Mouse (Mus musculus) embryonic facial prominence, embryonic 13.5 days (tissue): ENCODE data around the gene Tmem72. TPM values are rescaled to one million over a fixed set of nuclear protein-coding genes. Genes with fewer than 3 reads are reported as not detected.

ENCODE experiments used
- ATAC-seq: fragments of 200-750 bp; cut with Nextera tagmentation; 2 replicates; pipeline ENCODE4 v1.8.0; 2017; ENCODE audit warnings: low read depth; ENCODE audit not compliant: insufficient number of reproducible peaks, insufficient read depth, low FRiP score, low TSS enrichment
- H3K27ac ChIP-seq: fragments of 300-500 bp; sonication (generic); 2 replicates; pipeline ENCODE4 v1.5.1; 2015; ENCODE audit warnings: moderate library complexity, mild to moderate bottlenecking, inconsistent platforms
- H3K27me3 ChIP-seq: fragments of 300-500 bp; sonication (generic); 2 replicates; pipeline ENCODE4 v1.6.1; 2015; ENCODE audit warnings: mild to moderate bottlenecking, inconsistent platforms
- H3K36me3 ChIP-seq: fragments of 300-500 bp; sonication (generic); 2 replicates; pipeline ENCODE4 v1.6.1; 2015; ENCODE audit warnings: mild to moderate bottlenecking, inconsistent platforms
- H3K4me1 ChIP-seq: fragments of 300-500 bp; sonication (generic); 2 replicates; pipeline ENCODE4 v1.6.1; 2015; ENCODE audit warnings: inconsistent platforms
- H3K4me2 ChIP-seq: fragments of 300-500 bp; sonication (generic); 2 replicates; pipeline ENCODE4 v1.6.1; 2015; ENCODE audit warnings: moderate library complexity, mild to moderate bottlenecking, inconsistent platforms
- H3K4me3 ChIP-seq: fragments of 300-500 bp; sonication (generic); 2 replicates; pipeline ENCODE4 v1.5.1; 2015; ENCODE audit warnings: mild to moderate bottlenecking, inconsistent platforms
- H3K9ac ChIP-seq: fragments of 300-500 bp; sonication (generic); 2 replicates; pipeline ENCODE4 v1.6.1; 2015; ENCODE audit warnings: mild to moderate bottlenecking, inconsistent platforms
- H3K9me3 ChIP-seq: fragments of 300-500 bp; sonication (generic); 2 replicates; pipeline ENCODE4 v1.6.1; 2016; ENCODE audit warnings: inconsistent platforms
- WGBS: fragments of 180-500 bp; shearing (Covaris S2); methylation state at CpG from one replicate; pipeline ENCODE4 v1.1.7; 2015; ENCODE audit warnings: mixed read lengths; 5-methylcytosine and 5-hydroxymethylcytosine counted together
- polyA plus RNA-seq: library from polyadenylated mRNA; unstranded; fragments of >200 nt; fragmentation: Nextera tagmentation; extraction: Ambion mirVana; gene quantifications from 2 replicates; pipeline ENCODE4 v1.2.1, GENCODE M21; 2015

The Tmem72 gene
- polyA plus RNA-seq, 1 experiment from 2014 or later: 0.04 TPM

DNA sequence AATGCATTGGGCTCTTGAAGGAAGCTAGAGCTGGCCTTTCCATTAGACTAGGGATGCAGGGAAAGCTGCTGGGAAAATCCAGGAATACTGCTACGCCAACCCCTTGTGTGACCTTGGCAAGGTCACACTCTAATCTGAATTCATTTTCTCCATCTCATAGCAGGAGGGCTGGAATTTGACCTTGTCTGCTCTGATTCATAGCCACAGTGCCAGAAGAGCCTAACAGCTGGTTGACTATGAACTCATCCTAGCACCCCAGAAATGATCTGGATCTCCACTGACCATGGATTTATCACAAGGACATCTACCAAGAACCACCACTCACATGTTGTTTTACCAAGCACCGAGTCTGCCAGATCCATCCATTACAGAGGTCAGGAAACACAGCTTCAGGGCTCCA lies 1.5 kb downstream of the Tmem72 start:
- ATAC-seq: no peak
- H3K9me3 ChIP-seq: no peaks in the 10 kb centered on the region
- H3K4me2 ChIP-seq: no peak overlapping the region
- no peak overlapping the region for H3K9ac ChIP-seq
- no peaks in the 10 kb centered on the region for H3K36me3 ChIP-seq
- H3K4me1 ChIP-seq: peaks cover 5% of the 10 kb centered on the region; the same call in 1 of the 2 replicates
- H3K27me3 ChIP-seq: no peaks in the 10 kb centered on the region
- WGBS: 82% methylated on average over 2 of the region's 2 CpGs
- no peak overlapping the region for H3K4me3 ChIP-seq
- H3K27ac ChIP-seq: no peak overlapping the region

DNA sequence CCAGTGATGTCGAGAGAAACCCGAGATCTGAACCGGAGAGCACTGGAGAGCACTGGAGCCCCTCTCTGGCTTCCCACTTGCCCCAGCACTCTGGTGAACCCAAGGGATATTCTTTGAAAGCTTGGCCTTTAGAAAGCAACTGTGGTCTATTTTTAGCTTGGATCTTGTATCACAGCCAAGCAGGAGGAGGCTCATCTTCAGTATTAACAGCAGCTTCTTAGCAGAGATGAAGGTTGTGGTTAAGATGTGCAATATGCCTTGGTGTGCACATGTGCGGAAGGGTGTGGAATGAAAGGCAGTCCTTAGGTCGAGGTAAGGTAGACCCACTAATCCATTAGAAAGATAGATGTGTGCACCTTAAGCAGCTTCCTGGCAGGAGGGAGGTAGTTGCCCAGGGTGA lies 2.1 kb downstream of the Tmem72 start:
- Histone ChIP-seq H3K27ac (no peak overlapping the region), H3K9ac (no peak overlapping the region), H3K4me3 (no peak overlapping the region), H3K36me3 (no peaks in the 10 kb centered on the region), H3K9me3 (no peaks in the 10 kb centered on the region), H3K27me3 (no peaks in the 10 kb centered on the region), H3K4me2 (no peak overlapping the region), H3K4me1 (peaks cover 5% of the 10 kb centered on the region; the same call in 1 of the 2 replicates)
- 74% methylated on average over 5 of the region's 5 CpGs for WGBS
- no peak for ATAC-seq

GRCm38 (mm10) chr6:116713966-116714365 lies 2.7 kb downstream of the Tmem72 start:
- WGBS: 89% methylated on average over 3 of the region's 3 CpGs
- no peak for ATAC-seq
- no peak overlapping the region for H3K9ac ChIP-seq

DNA sequence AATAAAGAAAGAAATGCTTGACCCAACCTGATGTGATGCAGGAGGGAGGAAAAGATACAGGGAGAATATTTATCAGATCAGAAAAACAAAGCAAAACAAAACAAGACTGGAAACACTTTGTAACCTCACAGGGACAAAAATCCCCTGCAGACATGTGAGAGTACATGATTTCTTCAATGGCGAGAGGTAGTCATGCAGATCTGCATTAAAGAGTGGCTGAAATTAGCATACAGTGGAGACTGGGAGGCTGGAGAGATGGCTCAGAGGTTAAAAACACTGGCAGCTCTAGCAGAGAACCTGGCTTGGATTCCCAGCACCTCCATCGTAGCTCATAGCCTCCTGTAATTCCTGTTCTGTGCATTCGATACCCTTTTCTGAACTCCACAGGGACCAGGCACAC lies 4.2 kb downstream of the Tmem72 start:
- Histone ChIP-seq H3K4me2 (no peak overlapping the region), H3K27me3 (no peaks in the 10 kb centered on the region), H3K4me3 (no peak overlapping the region), H3K9me3 (no peaks in the 10 kb centered on the region), H3K27ac (no peak overlapping the region), H3K4me1 (peaks cover 5% of the 10 kb centered on the region; the same call in 1 of the 2 replicates), H3K9ac (no peak overlapping the region), H3K36me3 (no peaks in the 10 kb centered on the region)
- WGBS: 85% methylated on average over 3 of the region's 3 CpGs
- ATAC-seq: no peak

More at GRCm38 (mm10) chr6:116713966-116714365, 2.7 kb downstream of the Tmem72 start:
- H3K27ac ChIP-seq: no peak overlapping the region
- H3K9me3 ChIP-seq: no peaks in the 10 kb centered on the region
- no peak overlapping the region for H3K4me3 ChIP-seq
- H3K4me1 ChIP-seq: peaks cover 5% of the 10 kb centered on the region; the same call in 1 of the 2 replicates
- no peak overlapping the region for H3K4me2 ChIP-seq
- H3K27me3 ChIP-seq: no peaks in the 10 kb centered on the region
- no peaks in the 10 kb centered on the region for H3K36me3 ChIP-seq

DNA sequence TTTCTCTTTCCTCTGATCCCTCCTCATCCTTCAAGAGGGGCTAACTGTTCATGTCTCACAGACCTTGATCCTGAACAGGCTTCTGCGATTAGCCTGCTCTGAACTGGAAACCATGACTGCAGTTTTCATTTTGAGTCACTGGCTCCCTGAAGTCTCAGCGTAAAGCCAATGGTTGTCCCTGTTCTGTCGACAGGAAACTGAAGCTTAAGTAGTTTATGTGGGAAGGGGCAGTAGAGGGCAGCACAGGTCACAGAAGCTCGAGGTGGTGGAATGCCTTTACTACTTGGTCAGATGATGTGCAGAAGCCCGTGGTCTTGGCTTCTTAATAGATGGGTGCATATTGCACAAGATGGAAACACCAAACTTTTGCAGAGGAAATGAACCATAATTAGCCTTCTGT lies 4.7 kb downstream of the Tmem72 start:
- H3K4me2 ChIP-seq: no peak overlapping the region
- H3K9me3 ChIP-seq: no peaks in the 10 kb centered on the region
- no peak for ATAC-seq
- H3K4me1 ChIP-seq: peaks cover 5% of the 10 kb centered on the region; the same call in 1 of the 2 replicates
- no peaks in the 10 kb centered on the region for H3K36me3 ChIP-seq
- no peak overlapping the region for H3K9ac ChIP-seq
- H3K4me3 ChIP-seq: no peak overlapping the region
- H3K27ac ChIP-seq: no peak overlapping the region
- WGBS: 25% methylated on average over 5 of the region's 5 CpGs
- no peaks in the 10 kb centered on the region for H3K27me3 ChIP-seq

DNA sequence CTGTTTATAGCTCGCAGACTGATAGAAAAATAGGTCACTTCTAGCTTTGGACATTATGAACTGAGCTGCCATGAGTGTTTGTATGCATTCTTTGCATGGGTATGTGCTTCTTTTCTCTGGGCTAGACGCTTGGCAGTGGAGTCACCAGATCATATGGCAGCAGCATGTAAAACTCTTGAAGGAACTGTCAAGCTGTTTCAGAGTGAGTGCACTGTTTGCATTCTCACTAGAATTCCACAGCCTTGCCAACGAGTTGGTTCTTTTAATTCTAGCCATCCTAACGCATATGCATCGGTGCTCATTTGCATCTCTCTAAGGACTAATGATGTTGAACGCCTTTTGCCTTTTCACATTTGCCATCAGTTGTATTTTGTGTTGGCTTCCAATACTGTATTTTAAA lies 12.4 kb downstream of the Tmem72 start:
- Histone ChIP-seq H3K36me3 (no peaks in the 10 kb centered on the region), H3K9ac (no peak overlapping the region), H3K27me3 (no peaks in the 10 kb centered on the region), H3K4me1 (no peaks in the 10 kb centered on the region), H3K4me2 (no peak overlapping the region), H3K27ac (no peak overlapping the region), H3K9me3 (no peaks in the 10 kb centered on the region), H3K4me3 (no peak overlapping the region)
- WGBS: 73% methylated on average over 6 of the region's 6 CpGs
- ATAC-seq: no peak

DNA sequence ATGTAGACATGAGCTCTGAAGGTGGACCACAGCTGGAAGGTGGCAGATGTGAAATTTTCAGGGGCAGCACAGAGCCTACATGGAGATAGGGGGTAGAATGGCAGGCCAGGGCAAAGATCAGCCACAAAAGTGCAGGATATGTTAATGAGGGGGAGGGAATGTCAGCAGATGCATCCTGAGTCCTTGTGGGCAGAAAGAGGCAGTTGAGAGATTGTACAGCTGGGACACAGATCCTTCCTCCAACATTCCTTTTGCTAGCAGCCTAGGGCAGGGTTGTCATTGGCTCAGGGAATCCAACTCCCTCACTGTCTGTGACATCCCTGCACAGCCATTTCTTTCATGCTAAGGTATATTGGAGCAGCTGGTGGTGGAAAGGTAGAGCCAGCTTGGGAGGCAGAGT lies 15.9 kb downstream of the Tmem72 start:
- Histone ChIP-seq H3K27me3 (no peaks in the 10 kb centered on the region), H3K9me3 (no peaks in the 10 kb centered on the region), H3K27ac (no peak overlapping the region), H3K4me1 (no peaks in the 10 kb centered on the region), H3K4me2 (no peak overlapping the region), H3K4me3 (no peak overlapping the region), H3K36me3 (no peaks in the 10 kb centered on the region), H3K9ac (no peak overlapping the region)
- no peak for ATAC-seq

GRCm38 (mm10) chr6:116697896-116698425 lies 18.8 kb downstream of the Tmem72 start:
- Histone ChIP-seq H3K4me2 (no peak overlapping the region), H3K4me1 (no peaks in the 10 kb centered on the region), H3K27ac (no peak overlapping the region), H3K27me3 (no peaks in the 10 kb centered on the region), H3K36me3 (no peaks in the 10 kb centered on the region), H3K9ac (no peak overlapping the region), H3K9me3 (no peaks in the 10 kb centered on the region), H3K4me3 (no peak overlapping the region)
- no peak for ATAC-seq
- 82% methylated on average over 4 of the region's 4 CpGs for WGBS

- Histone ChIP-seq H3K27ac (no peak overlapping the region), H3K4me3 (no peak overlapping the region), H3K9me3 (no peaks in the 10 kb centered on the region), H3K9ac (no peak overlapping the region), H3K36me3 (no peaks in the 10 kb centered on the region), H3K27me3 (no peaks in the 10 kb centered on the region), H3K4me2 (no peak overlapping the region), H3K4me1 (no peaks in the 10 kb centered on the region)
- no peak for ATAC-seq
- 53% methylated on average over 2 of the region's 2 CpGs for WGBS
Observed at GRCm38 (mm10) chr6:116697413-116697812, 19.3 kb downstream of the Tmem72 start.

DNA sequence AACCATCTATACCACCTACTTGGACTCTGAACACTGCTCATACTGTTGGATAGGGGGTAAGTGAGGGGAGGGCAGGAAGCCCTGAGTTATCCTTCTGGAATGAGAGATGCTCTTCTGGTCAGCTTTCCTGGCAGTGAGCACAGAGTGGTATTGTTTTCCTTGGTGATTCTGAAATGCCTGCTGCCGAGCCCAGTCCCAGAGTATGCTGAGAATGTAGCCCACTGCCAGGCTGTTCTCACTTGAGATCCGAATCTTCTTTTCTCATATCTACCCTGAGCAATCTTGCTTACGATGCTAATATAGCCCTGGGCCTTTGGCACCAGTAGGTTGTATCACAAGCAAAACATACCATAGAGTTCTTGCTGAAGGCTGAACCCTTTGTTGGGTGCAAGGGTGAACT lies 22.4 kb downstream of the Tmem72 start:
- Histone ChIP-seq H3K9ac (no peak overlapping the region), H3K9me3 (no peaks in the 10 kb centered on the region), H3K4me3 (no peak overlapping the region), H3K27ac (no peak overlapping the region), H3K36me3 (no peaks in the 10 kb centered on the region), H3K4me1 (no peaks in the 10 kb centered on the region), H3K4me2 (no peak overlapping the region), H3K27me3 (no peaks in the 10 kb centered on the region)
- WGBS: 64% methylated on average over 3 of the region's 3 CpGs
- ATAC-seq: no peak

- no peak for ATAC-seq
- no peak overlapping the region for H3K4me2 ChIP-seq
- 85% methylated on average over 4 of the region's 4 CpGs for WGBS
- H3K27ac ChIP-seq: no peak overlapping the region
- H3K4me3 ChIP-seq: no peak overlapping the region
- H3K9ac ChIP-seq: no peak overlapping the region
- H3K36me3 ChIP-seq: no peaks in the 10 kb centered on the region
- H3K4me1 ChIP-seq: no peaks in the 10 kb centered on the region
- no peaks in the 10 kb centered on the region for H3K9me3 ChIP-seq
- H3K27me3 ChIP-seq: no peaks in the 10 kb centered on the region
Observed at GRCm38 (mm10) chr6:116693639-116694038, 23.1 kb downstream of the Tmem72 start.

DNA sequence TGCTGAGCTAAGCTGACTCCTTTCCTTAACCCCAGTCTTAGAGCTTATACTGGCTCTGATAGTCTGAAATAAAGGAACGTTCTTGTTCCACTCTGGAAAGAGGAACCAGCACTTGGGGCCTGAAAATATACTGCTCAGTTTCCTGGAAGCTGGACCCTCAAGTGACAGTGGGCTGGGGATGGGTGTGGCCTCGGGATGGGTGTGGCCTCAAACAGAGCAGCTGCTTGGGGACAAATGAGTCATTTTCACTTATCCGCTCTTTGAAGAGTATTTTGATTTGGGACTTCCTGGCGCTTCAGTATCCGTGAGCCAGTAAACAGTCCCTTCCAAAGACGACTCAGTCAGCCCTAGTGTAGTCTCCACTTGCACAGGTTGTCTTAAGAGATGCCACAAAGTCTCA lies 34.4 kb downstream of the Tmem72 start:
- Histone ChIP-seq H3K4me2 (no peak overlapping the region), H3K27ac (no peak overlapping the region)
- WGBS: 38% methylated on average over 6 of the region's 6 CpGs

More for the DNA sequence above, 34.4 kb downstream of the Tmem72 start:
- no peaks in the 10 kb centered on the region for H3K36me3 ChIP-seq
- H3K27me3 ChIP-seq: no peaks in the 10 kb centered on the region
- H3K4me3 ChIP-seq: no peak overlapping the region
- H3K9ac ChIP-seq: no peak overlapping the region
- no peak for ATAC-seq
- H3K4me1 ChIP-seq: no peaks in the 10 kb centered on the region
- no peaks in the 10 kb centered on the region for H3K9me3 ChIP-seq
